In genomic region chr5:89062286-89062685, GRCm38 (mm10) we compare ENCODE assay signal across 16 mouse cellular contexts.
"Had no signal": no experiment of that assay in that cellular context is flagged by ENCODE, and none has a peak within 500 bp of the region (broad histone marks: within the 10 kb centered on the region; RNA-seq: fewer than 3 reads in every experiment).

No protein-coding gene starts in this region.

- H3K9ac ChIP-seq: lung, embryonic 15.5 days; midbrain, embryonic 13.5 days; midbrain, embryonic 15.5 days; neural tube, embryonic 12.5 days had no signal

- H3K4me2 ChIP-seq: lung, embryonic 15.5 days; midbrain, embryonic 11.5 days; midbrain, embryonic 13.5 days; midbrain, embryonic 15.5 days; neural tube, embryonic 12.5 days had no signal

- ATAC-seq: lung, postnatal 0 days; midbrain, embryonic 13.5 days; midbrain, embryonic 15.5 days had no signal

- H3K27ac ChIP-seq: lung, embryonic 15.5 days; macrophage; midbrain, embryonic 13.5 days; midbrain, embryonic 15.5 days; neural tube, embryonic 12.5 days had no signal

- H3K27me3 ChIP-seq: lung, embryonic 15.5 days; midbrain, embryonic 13.5 days; midbrain, embryonic 15.5 days; neural tube, embryonic 12.5 days had no signal

- H3K9me3 ChIP-seq: lung, embryonic 15.5 days; megakaryocyte, embryonic 14.5 days; midbrain, embryonic 13.5 days; midbrain, embryonic 15.5 days; neural tube, embryonic 12.5 days had no signal

- H3K36me3 ChIP-seq: lung, embryonic 15.5 days; midbrain, embryonic 13.5 days; midbrain, embryonic 15.5 days; neural tube, embryonic 12.5 days had no signal

- H3K4me3 ChIP-seq: lung, embryonic 15.5 days; megakaryocyte, embryonic 14.5 days; midbrain, embryonic 13.5 days; midbrain, embryonic 15.5 days; neural tube, embryonic 12.5 days had no signal

- H3K4me1 ChIP-seq: lung, embryonic 15.5 days; megakaryocyte, embryonic 14.5 days; midbrain, embryonic 13.5 days; midbrain, embryonic 15.5 days; neural tube, embryonic 12.5 days had no signal

- DNase-seq: lung, adult 2 months; lung, postnatal 14 days; lung, postnatal 36 days; right cerebral cortex, postnatal 14 days; spleen, adult 18-20 months; thymus, adult 18-20 months; thymus, postnatal 14 days; thymus, postnatal 36 days had no signal
